8 mouse cellular contexts compared by ENCODE assay signal in the genomic region with DNA sequence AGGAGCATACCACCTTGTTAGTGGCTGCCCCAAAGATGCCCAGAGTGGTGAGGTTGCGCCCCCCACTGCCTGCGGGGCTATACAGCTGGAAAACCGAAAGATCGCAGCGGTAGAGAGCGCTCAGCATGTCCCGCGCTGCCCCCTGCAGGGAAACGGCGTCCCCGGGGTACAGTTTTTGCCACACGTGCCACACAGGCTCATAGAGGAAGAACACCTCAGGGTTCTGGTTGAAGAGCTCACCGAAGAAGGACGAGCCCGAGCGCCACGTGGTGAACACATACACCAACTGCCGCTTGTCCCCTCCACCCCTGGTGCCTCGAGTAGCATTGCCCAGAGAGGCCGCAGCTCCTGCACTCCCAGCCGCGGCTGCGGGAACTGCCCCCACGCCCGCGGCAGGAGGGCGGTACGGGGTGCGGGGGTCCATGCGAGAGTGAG. TPM values are rescaled to one million over a fixed set of nuclear protein-coding genes. Genes with fewer than 3 reads are reported as not detected.
DNase-seq lines count a peak whose midpoint lies in the region; ATAC-seq and TF ChIP-seq lines count a peak whose summit lies in the region.

No protein-coding gene starts in this region.

- peak overlapping the region; percentile 95 for H3K4me2 ChIP-seq in neural tube, embryonic 11.5 days (ENCODE audit: low read depth)
- H3K4me2 ChIP-seq in forebrain, embryonic 13.5 days: peak overlapping the region; percentile 99
- H3K4me2 ChIP-seq in heart, postnatal 0 days (ENCODE audit: low read depth, low read length): peak overlapping the region; percentile 98
- H3K4me2 ChIP-seq in liver, embryonic 12.5 days: peak overlapping the region; percentile 69

- no peaks in the 10 kb centered on the region for H3K9me3 ChIP-seq in neural tube, embryonic 11.5 days (ENCODE audit: control insufficient read depth, low read length)
- H3K9me3 ChIP-seq in forebrain, embryonic 13.5 days (replicated peaks): no peaks in the 10 kb centered on the region
- H3K9me3 ChIP-seq in heart, postnatal 0 days (replicated peaks; ENCODE audit: control insufficient read depth, low read length): no peaks in the 10 kb centered on the region
- H3K9me3 ChIP-seq in liver, embryonic 12.5 days (replicated peaks): no peaks in the 10 kb centered on the region

- no peak overlapping the region for H3K27ac ChIP-seq in neural tube, embryonic 11.5 days (ENCODE audit: low read depth, low read length)
- no peak overlapping the region for H3K27ac ChIP-seq in forebrain, embryonic 13.5 days
- H3K27ac ChIP-seq in heart, postnatal 0 days (ENCODE audit: low read depth): no peak overlapping the region
- H3K27ac ChIP-seq in liver, embryonic 12.5 days: no peak overlapping the region

- peak overlapping the region; percentile 80 for H3K9ac ChIP-seq in neural tube, embryonic 11.5 days (ENCODE audit: low read length)
- H3K9ac ChIP-seq in forebrain, embryonic 13.5 days: peak overlapping the region; percentile 91
- peak overlapping the region; percentile 52 for H3K9ac ChIP-seq in heart, postnatal 0 days (replicated peaks; ENCODE audit: low read depth, low read length)
- H3K9ac ChIP-seq in liver, embryonic 12.5 days: 0 out of 2 replicates have a peak overlapping the region, but pooled peaks have one; percentile 12

- 0 out of 2 replicates have a peak, but pooled peaks cover 3% of the 10 kb centered on the region for H3K36me3 ChIP-seq in neural tube, embryonic 11.5 days (ENCODE audit: control insufficient read depth, insufficient read depth, low read length)
- H3K36me3 ChIP-seq in forebrain, embryonic 13.5 days (ENCODE audit: poor library complexity, severe bottlenecking): no peaks in the 10 kb centered on the region
- H3K36me3 ChIP-seq in heart, postnatal 0 days (replicated peaks; ENCODE audit: control insufficient read depth, insufficient read depth, low read length): no peaks in the 10 kb centered on the region
- H3K36me3 ChIP-seq in liver, embryonic 12.5 days: no peaks in the 10 kb centered on the region

- peak overlapping the region; percentile 63 for H3K4me3 ChIP-seq in neural tube, embryonic 11.5 days (ENCODE audit: low read depth, low read length)
- peak overlapping the region; percentile 81 for H3K4me3 ChIP-seq in forebrain, embryonic 13.5 days
- H3K4me3 ChIP-seq in heart, postnatal 0 days (ENCODE audit: low read depth, low read length): peak overlapping the region; percentile 71
- peak overlapping the region; percentile 53 for H3K4me3 ChIP-seq in liver, embryonic 12.5 days

- peaks cover 6% of the 10 kb centered on the region; the same call in 1 of the 2 replicates for H3K4me1 ChIP-seq in neural tube, embryonic 11.5 days (ENCODE audit: control insufficient read depth, insufficient read depth, low read length)
- H3K4me1 ChIP-seq in forebrain, embryonic 13.5 days: peaks cover 31% of the 10 kb centered on the region
- H3K4me1 ChIP-seq in heart, postnatal 0 days (ENCODE audit: control insufficient read depth, insufficient read depth): 0 out of 2 replicates have a peak, but pooled peaks cover 16% of the 10 kb centered on the region
- peaks cover 8% of the 10 kb centered on the region; the same call in 1 of the 2 replicates for H3K4me1 ChIP-seq in liver, embryonic 12.5 days

- under 1% methylated on average over 29 of the region's 30 CpGs for WGBS in neural tube, embryonic 11.5 days
- under 1% methylated on average over 30 of the region's 30 CpGs for WGBS in forebrain, embryonic 13.5 days
- WGBS in heart, postnatal 0 days: under 1% methylated on average over 30 of the region's 30 CpGs
- WGBS in liver, embryonic 12.5 days (ENCODE audit: insufficient replicate concordance): 3% methylated on average over 30 of the region's 30 CpGs

- TF ChIP-seq CTCF in heart, postnatal 0 days (IDR thresholded peaks at IDR 0.05; ENCODE audit: low read depth): peak; percentile 71

- peak; percentile 67 for DNase-seq in neural tube, embryonic 11.5 days (ENCODE audit: low spot score)
- DNase-seq in neural tube, embryonic 10.5 days (ENCODE audit: extremely low spot score, low spot score): no peak
- DNase-seq in heart, postnatal 0 days (ENCODE audit: low spot score): peak; percentile 47
- peak; percentile 73 to 78 for DNase-seq in kidney, postnatal 25 days
- DNase-seq in natural killer cell, adult 2 months (ENCODE audit: low spot score in 2 of 2): peak; percentile 46 to 54
- peak; percentile 78 for DNase-seq in testis, postnatal 10 days (ENCODE audit: low spot score)

- peak; percentile 25 for ATAC-seq in neural tube, embryonic 11.5 days (ENCODE audit: insufficient read depth, low FRiP score, low TSS enrichment)
- peak; percentile 42 for ATAC-seq in forebrain, embryonic 13.5 days
- peak; percentile 50 for ATAC-seq in heart, postnatal 0 days (ENCODE audit: insufficient read depth, low read depth)
- ATAC-seq in liver, embryonic 12.5 days: peak; percentile 38; the same call in 1 of the 2 replicates

- TF ChIP-seq EP300 in heart, postnatal 0 days (IDR thresholded peaks at IDR 0.05; ENCODE audit: low read depth): no peak

- no peaks in the 10 kb centered on the region for H3K27me3 ChIP-seq in neural tube, embryonic 11.5 days (ENCODE audit: control insufficient read depth, insufficient read depth, low read length)
- 0 out of 2 replicates have a peak, but pooled peaks cover 5% of the 10 kb centered on the region for H3K27me3 ChIP-seq in forebrain, embryonic 13.5 days
- peaks cover 54% of the 10 kb centered on the region for H3K27me3 ChIP-seq in heart, postnatal 0 days (ENCODE audit: control insufficient read depth, insufficient read depth, low read length)
- peaks cover 67% of the 10 kb centered on the region for H3K27me3 ChIP-seq in liver, embryonic 12.5 days (replicated peaks)

RNA-seq across cellular contexts. Expression of a gene that starts 1.0 kb away (rescaled TPM):
- polyA plus RNA-seq in neural tube, embryonic 11.5 days (2014; fragmentation: Nextera tagmentation; extraction: Ambion mirVana): 8.2 and 8.7 TPM in 2 replicates
- polyA plus RNA-seq in forebrain, embryonic 13.5 days (2015; fragmentation: Nextera tagmentation; extraction: Ambion mirVana): 8.8 and 9.6 TPM in 2 replicates
- total RNA-seq in heart, postnatal 0 days (2014; rRNA removed; ENCODE audit: low replicate concordance): 2.6 and 2.8 TPM in 2 replicates
- 0.85 and 0.93 TPM in 2 replicates for polyA plus RNA-seq in heart, postnatal 0 days (2015; fragmentation: Nextera tagmentation; extraction: Ambion mirVana)
- 0.61 and 0.73 TPM in 2 replicates for polyA plus RNA-seq in liver, embryonic 12.5 days (2016; fragmentation: Nextera tagmentation; extraction: Ambion mirVana)

Comparison
In these comparisons a context has a peak if more than half of its experiments do, and no peak if none do; other contexts are left out.
1. H3K9ac ChIP-seq: peak in every context shown above with its lines; median percentile 91 in forebrain, embryonic 13.5 days; 80 in neural tube, embryonic 11.5 days; 52 in heart, postnatal 0 days; 12 in liver, embryonic 12.5 days.